Mouse (Mus musculus): ENCODE data around the gene Zfp846.
A peak's percentile ranks its signal among the peaks of the same experiment; 100 is the strongest.

Zfp846 gene

DNA sequence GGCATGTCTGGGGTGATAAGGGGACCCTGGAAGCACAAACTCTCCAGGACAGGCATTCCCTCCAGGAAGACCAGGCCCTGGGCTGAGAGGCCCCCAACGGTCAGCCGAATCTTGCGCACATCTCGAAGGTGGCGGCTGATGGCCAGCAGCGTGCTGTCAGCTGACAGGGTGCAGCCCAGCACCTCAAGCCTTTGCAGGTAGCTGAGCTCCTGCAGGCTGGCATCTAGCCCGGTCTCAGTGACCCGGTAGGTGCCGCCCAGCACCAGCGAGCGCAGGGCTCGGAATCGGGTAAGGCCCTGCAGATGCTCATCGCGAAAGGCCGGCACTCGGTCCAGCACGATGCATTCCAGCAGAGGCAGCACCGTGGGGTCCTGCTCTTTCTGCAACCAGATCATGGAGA is 57.5 kb downstream of the Zfp846 start:
- DNase-seq, result no peak

DNA sequence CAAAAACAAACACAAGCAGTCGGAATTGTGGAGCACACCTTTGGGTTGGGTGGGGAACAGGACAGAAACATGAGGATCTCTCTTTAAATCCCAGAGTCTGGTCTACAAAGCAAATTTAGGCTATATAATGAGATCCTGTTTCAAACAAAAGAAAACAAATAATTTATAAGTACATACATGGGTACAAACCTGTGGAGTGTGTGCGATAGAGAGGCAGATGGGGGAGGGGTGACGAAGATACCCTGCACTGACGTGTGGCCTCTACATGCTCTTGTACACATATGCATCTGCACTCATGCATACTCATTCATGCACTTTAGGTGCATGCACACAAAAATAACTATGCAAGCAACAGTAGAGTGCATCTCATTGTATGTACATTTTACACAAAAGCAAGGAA is 58.4 kb downstream of the Zfp846 start:
- no peak for DNase-seq

- DNase-seq, result no peak
These were observed 60.4 kb downstream of the Zfp846 start for GRCm38 (mm10) chr9:20641501-20641900.

DNA sequence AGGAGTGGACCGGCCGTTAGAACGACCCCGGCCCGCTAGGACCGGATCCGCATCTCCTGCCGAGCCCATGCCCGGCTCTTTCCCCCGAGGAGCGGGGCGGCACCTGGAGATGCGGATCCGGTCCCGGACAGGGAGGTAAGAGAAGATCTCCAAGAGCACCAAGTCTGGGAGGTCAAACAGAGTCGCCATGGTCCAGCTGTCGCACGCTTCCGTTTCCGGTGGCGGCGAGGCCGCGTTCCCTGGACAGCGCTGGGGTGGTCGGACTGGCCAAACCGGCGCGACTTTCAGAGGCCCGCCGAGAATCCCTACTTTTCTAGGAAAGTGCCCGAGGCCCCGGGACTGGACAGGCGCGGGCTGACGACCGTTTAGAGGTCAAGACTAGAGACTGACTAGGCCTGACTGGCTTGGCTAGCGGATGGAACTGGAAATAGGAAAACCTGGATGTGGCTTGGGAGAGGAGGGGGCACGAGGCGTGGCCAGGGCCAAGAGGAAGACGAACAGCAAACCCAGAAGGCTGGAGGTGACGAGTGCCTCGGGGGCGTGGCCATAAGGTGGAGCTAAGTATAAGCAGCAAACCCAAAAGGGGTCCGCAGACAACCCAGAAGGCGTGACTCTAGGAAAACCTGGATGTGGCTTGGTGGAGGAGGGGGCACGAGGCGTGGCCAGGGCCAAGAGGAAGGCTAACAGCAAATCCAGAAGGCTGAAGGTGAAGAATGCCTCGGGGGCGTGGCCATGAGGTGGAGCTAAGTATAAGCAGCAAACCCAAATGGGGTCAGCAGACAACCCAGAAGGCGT is 61.2 kb downstream of the Zfp846 start, which contains the start of gene Ubl5:
Ubl5 (plus strand) TSS at position 778 of the 795 bp plus-strand sequence.
- DNase-seq, result peak; percentile 89 to 97

GRCm38 (mm10) chr9:20642896-20643466 is 61.9 kb downstream of the Zfp846 start:
- DNase-seq, result peak; percentile 84 to 86

- no peak for DNase-seq
These were observed 62.7 kb downstream of the Zfp846 start for GRCm38 (mm10) chr9:20643781-20644180.

DNA sequence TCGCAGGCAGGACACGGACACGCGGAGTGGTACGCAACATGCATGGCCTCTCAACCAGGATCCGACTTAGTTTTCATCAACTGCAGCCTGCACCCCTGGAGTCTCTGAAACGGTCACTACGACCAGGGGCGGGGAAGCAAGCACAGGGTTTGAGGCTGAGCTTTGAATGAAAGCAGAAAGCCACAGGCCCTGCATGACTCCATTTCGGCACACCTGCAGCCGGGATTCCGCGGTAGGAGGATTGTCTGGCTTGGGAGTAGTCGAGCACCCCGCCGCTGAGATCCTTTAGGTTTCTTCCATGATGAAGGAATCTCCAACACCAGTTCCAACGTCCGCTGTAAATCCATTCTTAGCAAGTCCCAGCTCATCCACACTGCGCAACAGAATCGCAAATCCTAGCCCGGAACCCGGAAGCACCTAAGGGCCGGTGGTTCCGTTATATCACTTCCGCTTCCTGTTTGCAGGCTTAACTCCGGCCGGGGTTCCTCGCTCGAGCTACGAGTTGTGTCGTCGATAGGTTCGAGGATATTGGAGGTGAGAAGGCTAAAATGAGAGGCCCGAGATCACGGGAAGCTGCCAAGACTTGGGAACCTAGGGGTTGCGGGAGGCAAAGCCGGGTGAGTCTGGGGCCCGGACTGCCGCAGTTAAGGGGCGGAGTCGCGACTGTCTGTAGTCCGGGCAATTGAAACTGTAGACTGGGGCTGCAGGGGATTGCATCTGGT is 63.4 kb downstream of the Zfp846 start, which contains the start of gene Fbxl12:
Fbxl12 (minus strand) TSS at position 408 of the 722 bp plus-strand sequence.
- DNase-seq, result peak; percentile 79 to 85

DNA sequence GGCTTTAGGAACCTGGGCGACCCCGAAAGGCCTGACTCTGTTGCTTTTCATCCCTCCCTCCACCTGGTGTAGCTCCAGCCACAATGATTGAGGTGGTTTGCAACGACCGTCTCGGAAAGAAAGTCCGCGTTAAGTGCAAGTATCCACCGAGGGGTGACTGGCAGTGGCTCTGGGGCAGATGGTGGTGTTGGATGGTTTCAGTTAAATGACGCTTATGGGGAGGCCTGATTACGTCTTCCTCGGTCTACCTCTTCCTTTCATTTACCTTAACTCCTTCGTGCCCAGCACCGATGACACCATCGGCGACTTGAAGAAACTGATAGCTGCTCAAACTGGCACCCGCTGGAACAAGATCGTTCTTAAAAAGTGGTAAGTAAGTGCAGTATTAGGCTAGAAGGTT is 64.0 kb downstream of the Zfp846 start:
- DNase-seq, result peak; percentile 26 to 49

GRCm38 (mm10) chr9:20651602-20652259 is 70.6 kb downstream of the Zfp846 start, which contains the start of gene Pin1:
Pin1 (plus strand) TSS chr9:20652095.
- peak; percentile 98 to 99 for DNase-seq

DNA sequence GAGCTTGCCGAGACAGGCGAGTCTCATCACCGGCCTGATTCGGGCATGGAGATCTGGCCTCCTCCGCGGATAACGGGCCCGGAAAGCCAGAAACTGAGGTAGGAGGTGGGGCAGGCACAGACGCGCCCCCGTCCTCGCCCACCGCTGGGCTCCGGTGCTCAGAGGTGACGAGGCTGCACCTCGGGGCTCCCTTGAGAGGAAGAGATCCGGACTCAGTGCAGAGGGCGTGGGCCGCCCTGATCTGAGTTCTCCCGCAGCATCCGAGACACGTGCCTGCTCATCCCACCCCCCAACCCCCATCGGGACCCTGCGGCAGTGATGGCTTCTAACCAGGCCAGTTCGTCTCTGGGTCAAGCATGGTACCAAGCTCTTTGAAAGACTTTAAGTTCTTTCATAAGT is 71.2 kb downstream of the Zfp846 start:
- DNase-seq, result no peak

GRCm38 (mm10) chr9:20653859-20654258 is 72.8 kb downstream of the Zfp846 start:
- DNase-seq, result no peak

All from cerebellum, postnatal 10 days (tissue).